Mouse (Mus musculus) hindbrain, embryonic 14.5 days (tissue): ENCODE data around the gene Hspb8. TPM values are rescaled to one million over a fixed set of nuclear protein-coding genes. Genes with fewer than 3 reads are reported as not detected.

ENCODE experiments used
- ATAC-seq: fragments of 200-750 bp; cut with Nextera tagmentation; 2 replicates; pipeline ENCODE4 v1.8.0; 2017; ENCODE audit warnings: moderate number of reproducible peaks, mild to moderate bottlenecking, moderate TSS enrichment, moderate library complexity; ENCODE audit not compliant: low FRiP score
- DNase-seq: peaks from one replicate; pipeline ENCODE4 v3.0.0-alpha.2; 2015; ENCODE audit warnings: low spot score
- H3K27ac ChIP-seq: fragments of 300-500 bp; sonication (generic); 2 replicates; pipeline ENCODE4 v1.5.1; 2014; ENCODE audit warnings: mild to moderate bottlenecking, moderate library complexity
- H3K27me3 ChIP-seq: fragments of 300-500 bp; sonication (generic); 2 replicates; pipeline ENCODE4 v1.6.1; 2014; ENCODE audit warnings: mild to moderate bottlenecking, low read length, mixed read lengths; ENCODE audit not compliant: control insufficient read depth, insufficient read depth
- H3K36me3 ChIP-seq: fragments of 300-500 bp; sonication (generic); replicated peaks from 2 replicates; pipeline ENCODE4 v1.6.1; 2014; ENCODE audit not compliant: control insufficient read depth, insufficient read depth
- H3K4me1 ChIP-seq: fragments of 300-500 bp; sonication (generic); replicated peaks from 2 replicates; pipeline ENCODE4 v1.6.1; 2014; ENCODE audit warnings: antibody characterized with exemption, low read length, mixed read lengths; ENCODE audit not compliant: control insufficient read depth, insufficient read depth
- H3K4me2 ChIP-seq: fragments of 300-500 bp; sonication (generic); replicated peaks from 2 replicates; pipeline ENCODE4 v1.6.1; 2014; ENCODE audit warnings: mild to moderate bottlenecking, moderate library complexity
- H3K4me3 ChIP-seq: fragments of 300-500 bp; sonication (generic); replicated peaks from 2 replicates; pipeline ENCODE4 v1.5.1; 2014; ENCODE audit warnings: mild to moderate bottlenecking, low read length
- H3K9ac ChIP-seq: fragments of 300-500 bp; sonication (generic); 2 replicates; pipeline ENCODE4 v1.6.1; 2014
- H3K9me3 ChIP-seq: fragments of 300-500 bp; sonication (generic); 2 replicates; pipeline ENCODE4 v1.6.1; 2016; ENCODE audit warnings: low read length; ENCODE audit not compliant: control insufficient read depth
- WGBS: fragments of 180-500 bp; shearing (Covaris S2); extraction: QIAGEN DNeasy Blood & Tissue Kit; methylation state at CpG from one replicate; pipeline ENCODE4 v1.1.7; 2014; 5-methylcytosine and 5-hydroxymethylcytosine counted together
- polyA plus RNA-seq: library from polyadenylated mRNA; unstranded; fragments of >200 nt; fragmentation: Nextera tagmentation; extraction: Ambion mirVana; gene quantifications from 2 replicates; pipeline ENCODE4 v1.2.1, GENCODE M21; 2014

Gene Hspb8
- polyA plus RNA-seq, 1 experiment from 2014 or later, result 5.6 TPM

DNA sequence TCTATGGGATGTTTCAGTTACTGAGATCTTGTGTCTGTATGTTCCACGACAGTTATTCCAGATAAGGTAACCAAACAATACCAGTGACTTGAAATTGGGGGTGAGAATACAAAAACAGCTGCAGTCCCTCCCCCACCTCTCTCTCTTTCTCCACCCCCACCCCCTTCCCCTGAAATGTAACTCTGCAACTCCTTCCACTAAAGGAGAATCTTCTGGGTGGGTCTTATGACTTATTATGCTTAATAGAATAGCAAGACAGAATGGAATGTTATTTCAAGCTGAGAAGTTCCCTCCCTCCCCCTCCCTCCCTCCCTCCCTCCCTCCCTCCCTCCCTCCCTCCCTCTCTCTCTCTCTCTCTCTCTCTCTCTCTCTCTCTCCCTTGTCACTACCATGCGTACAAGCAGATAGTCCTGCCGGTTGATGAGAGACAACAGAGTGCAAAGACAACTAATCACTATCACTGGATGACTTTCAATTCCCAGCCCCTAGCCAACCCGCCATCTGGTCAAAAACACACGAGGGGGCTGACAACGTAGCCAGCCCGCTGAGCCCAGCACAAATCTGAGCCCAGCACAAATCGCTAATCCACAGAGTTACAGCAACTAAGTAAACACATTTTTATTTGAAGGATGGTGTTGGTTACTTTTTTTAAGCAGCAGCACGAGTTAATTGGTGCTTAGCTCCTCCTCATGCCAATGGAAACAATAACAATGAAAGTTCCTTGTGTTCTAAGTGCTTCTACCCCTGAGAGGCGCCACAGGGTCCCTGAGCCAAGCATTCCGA, 25.9 kb upstream of the Hspb8 start:
- Histone ChIP-seq H3K9me3 (no peaks in the 10 kb centered on the region), H3K36me3 (peaks cover 25% of the 10 kb centered on the region), H3K9ac (no peak overlapping the region), H3K4me1 (peaks cover 6% of the 10 kb centered on the region; the same call in 1 of the 2 replicates), H3K27me3 (no peaks in the 10 kb centered on the region), H3K27ac (no peak overlapping the region), H3K4me2 (no peak overlapping the region), H3K4me3 (no peak overlapping the region)
- DNase-seq (no peak), ATAC-seq (no peak)
- WGBS, result 9% methylated on average over 11 of the region's 11 CpGs

GRCm38 (mm10) chr5:116447821-116448350, 25.2 kb upstream of the Hspb8 start:
- Histone ChIP-seq H3K4me1 (peaks cover 8% of the 10 kb centered on the region; the same call in 1 of the 2 replicates), H3K36me3 (peaks cover 20% of the 10 kb centered on the region), H3K27ac (no peak overlapping the region), H3K27me3 (no peaks in the 10 kb centered on the region), H3K9me3 (no peaks in the 10 kb centered on the region), H3K9ac (no peak overlapping the region), H3K4me2 (no peak overlapping the region), H3K4me3 (no peak overlapping the region)
- DNase-seq (no peak), ATAC-seq (no peak)
- 49% methylated on average over 11 of the region's 11 CpGs for WGBS

- Histone ChIP-seq H3K36me3 (peaks cover 13% of the 10 kb centered on the region; the same call in 1 of the 2 replicates), H3K4me3 (no peak overlapping the region), H3K27ac (no peak overlapping the region), H3K4me2 (no peak overlapping the region), H3K9ac (no peak overlapping the region), H3K4me1 (peaks cover 8% of the 10 kb centered on the region; the same call in 1 of the 2 replicates), H3K27me3 (no peaks in the 10 kb centered on the region), H3K9me3 (no peaks in the 10 kb centered on the region)
- ATAC-seq (no peak), DNase-seq (no peak)
- 53% methylated on average over 23 of the region's 23 CpGs for WGBS
Measured at GRCm38 (mm10) chr5:116446552-116446951, 23.9 kb upstream of the Hspb8 start.

DNA sequence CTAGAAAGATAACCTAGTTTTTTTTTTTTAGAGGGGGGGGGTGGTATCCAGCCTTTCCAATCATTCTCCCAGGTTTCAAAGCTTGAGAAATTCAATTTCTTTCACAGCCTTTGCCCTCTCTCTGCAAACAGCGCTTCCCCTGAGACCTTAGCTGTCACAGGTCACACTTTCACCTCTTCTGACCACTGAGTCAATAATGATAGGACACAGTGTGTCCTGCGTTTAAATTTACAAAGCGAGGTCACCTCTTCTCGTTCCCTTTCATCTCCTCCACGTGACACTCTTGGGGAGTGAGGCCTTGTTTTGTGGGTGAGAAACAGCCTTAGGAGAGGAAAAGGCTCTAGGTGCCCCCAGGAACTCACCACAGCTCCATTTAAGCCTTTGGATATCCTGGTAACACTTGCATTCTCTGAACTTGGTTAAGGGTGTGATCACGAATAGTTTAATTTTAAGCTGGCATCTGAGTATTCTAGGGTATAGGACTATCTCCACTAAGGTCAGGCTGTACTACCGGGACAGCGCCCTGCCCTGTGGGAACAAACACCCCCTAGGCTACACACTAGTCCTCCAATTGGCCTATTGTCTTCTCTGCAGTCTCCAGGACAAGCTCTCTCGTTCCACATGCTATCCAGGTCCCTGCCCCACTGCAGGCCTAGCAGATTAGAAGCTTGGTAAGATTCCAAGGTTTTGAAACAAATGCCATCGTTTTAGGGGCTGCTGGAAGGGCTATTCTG, 23.1 kb upstream of the Hspb8 start:
- Histone ChIP-seq H3K4me2 (no peak overlapping the region), H3K27ac (no peak overlapping the region), H3K27me3 (no peaks in the 10 kb centered on the region), H3K4me1 (peaks cover 8% of the 10 kb centered on the region; the same call in 1 of the 2 replicates), H3K9ac (no peak overlapping the region), H3K9me3 (no peaks in the 10 kb centered on the region), H3K36me3 (peaks cover 8% of the 10 kb centered on the region; the same call in 1 of the 2 replicates), H3K4me3 (no peak overlapping the region)
- 57% methylated on average over 10 of the region's 10 CpGs for WGBS
- DNase-seq (no peak), ATAC-seq (no peak)

GRCm38 (mm10) chr5:116444517-116444916, 21.9 kb upstream of the Hspb8 start:
- peaks cover 8% of the 10 kb centered on the region; the same call in 1 of the 2 replicates for H3K36me3 ChIP-seq
- no peak overlapping the region for H3K4me3 ChIP-seq
- peaks cover 8% of the 10 kb centered on the region; the same call in 1 of the 2 replicates for H3K4me1 ChIP-seq
- H3K9me3 ChIP-seq, result no peaks in the 10 kb centered on the region
- H3K4me2 ChIP-seq, result no peak overlapping the region
- ATAC-seq, result no peak
- WGBS, result 60% methylated on average over 27 of the region's 27 CpGs
- no peak overlapping the region for H3K27ac ChIP-seq
- no peak for DNase-seq
- no peak overlapping the region for H3K9ac ChIP-seq
- H3K27me3 ChIP-seq, result no peaks in the 10 kb centered on the region

DNA sequence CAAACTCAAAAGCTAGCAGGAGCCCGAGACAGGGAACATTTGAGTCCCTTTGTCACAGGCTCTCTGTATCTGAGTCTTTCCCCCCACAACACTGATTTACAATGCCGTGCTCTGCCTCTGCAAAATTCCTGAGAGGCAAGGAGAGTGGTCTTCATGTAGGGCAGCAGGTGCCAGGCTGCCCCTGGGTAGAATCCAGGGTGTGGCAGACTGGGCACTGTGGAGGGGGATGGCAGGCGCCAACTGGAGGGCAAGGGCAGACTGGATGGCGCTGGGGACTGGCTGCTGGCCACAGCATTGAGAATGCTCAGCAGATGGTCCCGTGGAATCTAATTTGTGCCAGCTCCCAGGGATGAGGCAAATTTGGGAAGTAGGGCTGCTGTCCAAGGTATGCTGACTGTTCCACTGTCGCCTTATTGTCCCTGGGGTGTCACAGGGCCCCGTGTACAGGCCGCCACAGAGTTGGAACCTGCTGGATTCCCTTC, 20.8 kb upstream of the Hspb8 start:
- 62% methylated on average over 8 of the region's 8 CpGs for WGBS
- Histone ChIP-seq H3K9ac (no peak overlapping the region), H3K36me3 (peaks cover 8% of the 10 kb centered on the region; the same call in 1 of the 2 replicates), H3K9me3 (no peaks in the 10 kb centered on the region), H3K4me3 (no peak overlapping the region), H3K27me3 (no peaks in the 10 kb centered on the region), H3K4me1 (0 out of 2 replicates have a peak, but pooled peaks cover 8% of the 10 kb centered on the region), H3K27ac (peak overlapping the region; percentile 41; the same call in 1 of the 2 replicates), H3K4me2 (no peak overlapping the region)
- ATAC-seq (no peak; the same call in 1 of the 2 replicates), DNase-seq (no peak)

- Histone ChIP-seq H3K36me3 (peaks cover 8% of the 10 kb centered on the region; the same call in 1 of the 2 replicates), H3K27ac (peak overlapping the region; percentile 41; the same call in 1 of the 2 replicates), H3K4me1 (0 out of 2 replicates have a peak, but pooled peaks cover 8% of the 10 kb centered on the region), H3K4me3 (no peak overlapping the region), H3K9me3 (no peaks in the 10 kb centered on the region), H3K4me2 (no peak overlapping the region), H3K27me3 (no peaks in the 10 kb centered on the region), H3K9ac (no peak overlapping the region)
- DNase-seq (no peak), ATAC-seq (no peak)
- WGBS, result 66% methylated on average over 7 of the region's 7 CpGs
Measured at GRCm38 (mm10) chr5:116442697-116443458, 20.2 kb upstream of the Hspb8 start.

DNA sequence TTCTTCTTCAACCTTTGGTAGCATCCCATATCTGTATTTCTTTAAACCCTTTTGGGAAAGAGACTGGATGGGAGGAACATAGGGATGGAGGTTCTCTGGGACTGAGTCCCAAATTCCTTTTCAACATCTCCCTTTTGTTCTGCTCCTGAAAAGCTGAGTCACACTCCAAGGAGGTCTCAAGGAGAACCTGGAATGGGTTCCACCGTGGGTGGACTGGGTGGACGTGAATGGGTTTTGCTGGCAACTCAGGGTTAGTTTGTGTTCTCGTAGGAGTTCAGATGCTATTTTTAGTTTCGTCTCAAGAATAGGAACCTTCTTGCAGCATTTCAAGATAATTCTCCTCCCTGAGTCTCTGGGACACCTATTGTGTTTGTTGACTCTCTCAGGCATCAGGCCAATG, 17.6 kb upstream of the Hspb8 start:
- Histone ChIP-seq H3K4me3 (no peak overlapping the region), H3K9me3 (no peaks in the 10 kb centered on the region), H3K4me1 (0 out of 2 replicates have a peak, but pooled peaks cover 6% of the 10 kb centered on the region), H3K27me3 (no peaks in the 10 kb centered on the region), H3K9ac (no peak overlapping the region), H3K36me3 (peaks cover 8% of the 10 kb centered on the region; the same call in 1 of the 2 replicates), H3K4me2 (no peak overlapping the region), H3K27ac (no peak overlapping the region)
- no peak for DNase-seq
- no peak for ATAC-seq
- WGBS, result 71% methylated on average over 4 of the region's 4 CpGs
